Mouse (Mus musculus) retina, adult 2 months (tissue): Measurements from ENCODE around the gene Spata9.
"Not testable (repeated sequence)": the region's sequence is repeated elsewhere in the genome, so short reads cannot be mapped to it uniquely, and the experiment has no call there.

ENCODE experiments used
- DNase-seq: peaks from one replicate; pipeline ENCODE4 v3.0.0-alpha.2; 2012; ENCODE audit warnings: low read depth, low spot score

Gene Spata9

DNA sequence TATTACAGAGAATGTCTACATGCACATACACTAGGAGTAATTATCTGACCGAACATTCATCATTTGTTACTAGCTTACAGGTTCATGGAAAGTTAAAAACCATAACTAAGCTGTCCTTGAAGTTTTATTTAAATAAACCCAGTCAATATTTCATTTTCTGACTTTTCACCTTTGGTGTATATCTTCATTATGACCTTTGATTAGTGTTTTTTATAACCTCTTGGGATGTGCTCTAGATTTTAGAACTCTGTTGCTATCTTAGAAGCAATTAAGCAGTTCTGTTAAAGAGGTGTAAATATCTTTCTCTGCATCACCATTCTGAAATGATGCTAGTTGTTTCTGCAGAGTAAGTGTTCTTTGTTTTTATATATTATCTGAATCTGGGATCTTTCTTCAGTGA is at the start of gene Spata9:
TSS of gene Spata9 (plus strand) at position 301 of the 400 bp plus-strand sequence.
- no peak for DNase-seq

GRCm38 (mm10) chr13:75927951-75928350 is 39.0 kb upstream of the Spata9 start:
- no peak for DNase-seq

- DNase-seq, result not testable (repeated sequence)
These were observed 37.9 kb upstream of the Spata9 start for GRCm38 (mm10) chr13:75929071-75929470.

- no peak for DNase-seq
These were observed 36.9 kb upstream of the Spata9 start for GRCm38 (mm10) chr13:75930023-75930422.

DNA sequence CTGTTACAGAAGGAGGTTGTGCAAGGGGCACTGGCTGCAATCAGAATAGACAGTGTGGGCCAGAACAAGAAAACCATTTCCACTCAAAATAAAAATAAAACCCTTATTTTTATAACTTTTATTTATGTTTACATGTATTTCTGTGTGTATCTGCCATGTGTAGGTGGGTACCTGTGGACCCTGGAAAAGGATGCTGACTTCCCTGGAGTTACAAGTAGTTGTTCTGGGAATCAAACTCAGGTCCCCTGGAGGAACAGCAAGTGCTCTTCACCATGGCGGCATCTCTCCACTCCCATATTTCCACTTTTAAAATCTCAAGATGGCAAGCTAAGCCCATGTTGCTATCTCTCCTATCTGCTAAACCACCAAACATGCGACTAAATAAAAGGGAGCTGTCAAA is 36.3 kb upstream of the Spata9 start:
- no peak for DNase-seq

- no peak for DNase-seq
These were observed 35.9 kb upstream of the Spata9 start for GRCm38 (mm10) chr13:75931073-75931472.

GRCm38 (mm10) chr13:75933287-75933686 is 33.7 kb upstream of the Spata9 start:
- DNase-seq, result no peak

DNA sequence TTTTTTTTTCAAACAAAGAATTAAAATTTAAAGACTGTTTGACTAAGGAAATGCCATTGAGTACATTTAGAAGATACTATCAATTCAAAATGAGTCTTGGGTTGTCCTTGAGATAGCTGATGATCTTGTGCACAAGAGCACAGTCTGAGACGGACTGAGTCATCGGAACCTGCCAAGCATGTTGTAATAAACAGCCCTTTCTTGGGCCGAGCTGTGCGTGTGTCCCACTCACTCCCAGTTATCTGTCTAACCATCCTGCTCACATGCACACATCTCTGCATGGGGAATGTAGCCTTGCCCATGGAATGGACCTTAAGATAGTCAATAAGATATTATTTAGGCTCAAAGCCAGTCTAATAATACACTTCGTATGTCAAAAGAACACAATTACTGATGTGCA is 28.1 kb upstream of the Spata9 start:
- DNase-seq, result no peak

DNA sequence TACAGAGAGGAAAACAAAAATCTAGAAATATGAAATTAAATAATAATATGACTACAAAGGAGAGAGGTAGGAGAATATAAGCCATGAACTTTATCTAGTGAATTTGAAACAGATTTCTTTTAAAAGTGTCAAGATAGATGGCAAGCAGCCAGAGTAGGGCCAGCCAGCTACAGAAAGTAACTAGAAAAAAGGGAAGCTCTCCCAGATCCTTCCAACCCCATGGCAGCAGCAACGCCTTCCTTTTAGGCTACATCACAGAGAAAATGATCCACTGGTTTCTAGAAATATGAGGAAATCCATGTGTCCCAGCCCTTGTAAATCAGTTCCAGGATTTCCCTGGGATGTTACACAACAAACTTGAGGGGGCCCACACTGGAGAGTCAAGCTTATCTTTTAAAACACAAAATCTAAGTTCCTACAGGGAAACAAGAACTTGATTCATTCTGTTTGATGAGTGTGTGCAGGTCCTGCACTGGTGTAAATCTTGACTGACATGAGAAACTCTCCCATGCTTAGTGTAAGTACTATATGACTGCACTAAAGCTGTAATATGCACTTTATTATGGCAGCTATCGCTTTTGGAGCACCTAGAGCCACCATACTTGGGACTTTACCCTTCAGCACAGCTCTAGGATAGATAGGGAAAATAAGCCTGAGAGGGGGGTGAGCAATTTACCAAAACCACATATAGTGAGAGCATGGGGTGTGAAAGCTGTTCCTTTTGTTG is 26.0 kb upstream of the Spata9 start:
- no peak for DNase-seq

GRCm38 (mm10) chr13:75941518-75942295 is 25.2 kb upstream of the Spata9 start:
- DNase-seq, result no peak

DNA sequence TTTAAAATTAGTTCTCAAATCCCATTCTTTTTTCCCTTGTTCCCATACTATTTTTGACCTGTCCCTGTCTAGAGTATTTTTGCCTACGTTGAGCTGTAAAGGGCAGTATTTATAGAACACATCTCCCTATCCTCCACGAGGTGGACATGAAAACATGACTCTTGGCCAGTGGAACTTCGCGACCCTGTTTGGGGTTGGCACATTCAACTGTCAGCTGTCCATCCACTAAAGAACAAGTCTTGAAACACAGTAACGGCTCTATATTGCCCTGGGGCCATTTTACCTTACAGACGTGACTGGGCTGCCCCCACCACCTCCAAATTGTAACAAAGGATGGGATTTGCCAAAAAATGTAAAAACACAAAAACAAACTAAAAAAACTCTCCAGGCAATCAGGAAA is 24.2 kb upstream of the Spata9 start:
- no peak for DNase-seq

DNA sequence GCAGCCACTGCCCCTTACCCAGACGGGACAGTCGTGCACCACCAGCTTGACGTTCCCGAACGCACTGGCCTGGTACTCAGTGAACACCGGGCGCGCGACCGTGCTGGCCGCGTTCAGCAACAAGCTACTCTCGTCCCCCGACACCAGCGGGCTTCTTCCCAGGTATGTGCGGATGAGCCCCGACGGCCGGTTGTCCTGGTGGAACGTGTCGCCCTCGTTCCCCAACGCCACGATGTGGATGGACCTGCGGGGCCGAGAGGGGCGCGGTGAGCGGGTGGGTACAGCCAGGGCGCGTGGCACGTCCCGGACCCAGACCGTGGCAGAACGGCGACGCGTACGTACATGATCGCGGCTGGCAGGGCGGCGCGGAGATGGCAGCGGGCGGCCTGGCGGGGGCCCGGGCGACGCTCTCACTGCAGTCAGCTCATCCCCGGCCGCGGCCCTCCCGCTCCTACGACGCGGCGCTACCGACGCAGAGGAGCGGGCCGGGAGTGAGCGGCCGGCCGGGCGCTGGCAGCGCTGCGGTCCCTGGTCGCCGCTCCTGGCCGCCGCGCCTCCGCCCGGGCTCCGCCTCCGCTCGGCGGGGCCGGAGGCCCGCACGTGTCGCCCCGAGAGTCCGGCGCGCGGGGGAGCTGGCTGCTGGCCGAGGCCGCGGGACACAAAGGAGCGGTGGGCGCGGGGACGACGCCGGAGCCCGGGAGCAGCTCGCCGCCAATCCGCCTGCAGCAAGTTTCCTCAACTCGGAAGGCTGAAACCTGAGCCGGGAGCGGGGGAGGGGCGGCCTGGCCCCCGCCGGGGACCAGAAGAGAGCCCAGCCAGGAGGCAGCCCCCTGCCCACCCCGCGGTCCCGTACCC is 23.5 kb upstream of the Spata9 start, which contains the start of gene Rhobtb3:
TSS of gene Rhobtb3 (minus strand) at position 737 of the 855 bp plus-strand sequence.
- no peak for DNase-seq

- no peak for DNase-seq
These were observed 22.7 kb upstream of the Spata9 start for GRCm38 (mm10) chr13:75944044-75944820.

DNA sequence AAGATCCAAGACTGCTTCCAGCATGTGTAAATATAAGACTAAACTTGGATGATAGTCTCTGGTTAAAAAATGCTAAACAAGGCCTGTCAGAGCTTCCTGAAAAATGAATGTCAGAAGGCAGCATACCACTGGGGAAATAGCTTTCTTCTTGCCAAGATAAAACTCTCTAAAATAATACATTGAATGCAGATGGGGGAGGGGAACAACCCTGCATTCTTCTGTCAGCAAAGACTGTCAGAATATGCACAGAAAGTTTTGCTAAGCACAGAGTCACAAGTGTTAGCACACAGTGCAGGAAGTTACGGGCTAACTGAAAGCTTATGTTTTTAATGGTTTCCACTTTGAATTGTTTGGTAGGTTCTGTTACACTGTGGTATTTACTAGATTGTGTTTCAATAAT is 16.7 kb upstream of the Spata9 start:
- DNase-seq, result no peak

- DNase-seq, result no peak
These were observed 11.5 kb upstream of the Spata9 start for GRCm38 (mm10) chr13:75955357-75955992.

- DNase-seq, result no peak
These were observed 7.5 kb downstream of the Spata9 start for GRCm38 (mm10) chr13:75974481-75974880.

- DNase-seq, result no peak
These were observed 8.7 kb downstream of the Spata9 start for GRCm38 (mm10) chr13:75975629-75976028.

GRCm38 (mm10) chr13:75976218-75976617 is 9.3 kb downstream of the Spata9 start:
- no peak for DNase-seq

- DNase-seq, result no peak
These were observed 9.7 kb downstream of the Spata9 start for GRCm38 (mm10) chr13:75976649-75977048.

GRCm38 (mm10) chr13:75981901-75982300 is 15.0 kb downstream of the Spata9 start:
- DNase-seq, result no peak

GRCm38 (mm10) chr13:75988096-75988495 is 21.1 kb downstream of the Spata9 start:
- DNase-seq, result peak; percentile 60
